Mouse (Mus musculus): ENCODE measurements around the gene Ocel1.
A peak's percentile ranks its signal among the peaks of the same experiment; 100 is the strongest.

Ocel1 gene

DNA sequence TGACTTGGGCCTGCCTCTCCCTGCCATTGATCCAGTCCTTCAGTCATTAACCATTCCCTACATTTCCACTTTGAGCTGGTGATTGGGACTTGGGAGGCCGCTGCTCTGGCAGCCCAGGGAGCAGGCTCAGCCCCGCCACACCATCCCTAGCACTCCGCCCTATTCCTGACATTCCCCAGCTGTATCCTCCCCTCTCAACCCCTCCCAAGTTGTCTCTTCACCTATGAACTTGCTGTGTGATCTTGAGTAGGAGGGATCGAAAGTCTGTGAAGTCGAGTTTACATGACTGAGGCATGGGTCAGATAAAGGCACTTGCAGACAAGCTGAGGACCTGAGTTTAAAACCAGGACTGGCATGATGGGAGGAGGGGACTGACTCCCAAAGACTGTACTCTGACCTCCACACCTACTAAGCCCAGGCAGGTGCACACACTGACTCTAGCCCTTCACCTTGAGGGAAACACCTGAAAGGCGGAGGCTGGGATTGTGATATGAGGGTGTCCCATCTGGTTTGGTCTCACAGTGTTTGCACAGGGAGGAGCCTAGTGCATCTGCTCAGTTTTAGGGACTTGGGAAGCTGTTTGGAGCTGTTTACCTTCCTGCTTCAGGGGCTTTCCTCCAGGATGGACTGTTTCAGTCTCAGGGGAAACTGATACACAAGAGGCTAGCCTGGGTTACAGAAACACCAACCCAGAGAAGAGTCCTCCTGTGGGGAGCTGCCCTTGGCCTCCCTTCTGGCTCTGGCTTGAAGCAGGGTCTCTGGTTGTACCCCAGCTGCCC is 32.2 kb downstream of the Ocel1 start:
- no peak for DNase-seq (ENCODE audit: low spot score in 2 of 2)

GRCm38 (mm10) chr8:71404011-71404410 is 32.9 kb downstream of the Ocel1 start:
- DNase-seq (ENCODE audit: low spot score in 2 of 2): no peak

DNA sequence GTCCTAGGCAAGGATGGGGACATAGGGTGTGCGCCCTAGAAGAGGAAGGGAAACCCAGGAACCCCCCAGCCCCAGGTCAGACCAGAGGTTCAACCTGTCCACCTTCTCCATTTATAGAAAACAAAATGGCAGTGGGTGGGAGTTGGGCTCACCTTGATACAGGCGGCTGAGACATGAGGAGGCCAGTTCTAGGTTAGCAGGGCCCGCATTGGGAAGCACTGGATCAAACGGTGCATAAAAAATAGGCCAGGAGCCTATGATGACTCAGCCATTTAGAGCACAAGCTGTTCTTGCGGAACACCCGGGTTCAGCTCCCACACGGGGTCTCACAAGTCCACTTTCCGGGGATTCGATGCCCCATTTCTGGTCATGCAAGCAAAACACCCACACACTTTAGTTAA is 33.9 kb downstream of the Ocel1 start:
- no peak for DNase-seq (ENCODE audit: low spot score in 2 of 2)

- peak; percentile 93 to 98 for DNase-seq (ENCODE audit: low spot score in 2 of 2)
Measured at GRCm38 (mm10) chr8:71405401-71406098, 34.5 kb downstream of the Ocel1 start, which contains the start of gene Ankle1. Gene Ankle1 (plus strand): TSS chr8:71406010.

GRCm38 (mm10) chr8:71406099-71407015 is 35.3 kb downstream of the Ocel1 start:
- DNase-seq (ENCODE audit: low spot score in 2 of 2): peak in 1 of 2 experiments; percentile 67

DNA sequence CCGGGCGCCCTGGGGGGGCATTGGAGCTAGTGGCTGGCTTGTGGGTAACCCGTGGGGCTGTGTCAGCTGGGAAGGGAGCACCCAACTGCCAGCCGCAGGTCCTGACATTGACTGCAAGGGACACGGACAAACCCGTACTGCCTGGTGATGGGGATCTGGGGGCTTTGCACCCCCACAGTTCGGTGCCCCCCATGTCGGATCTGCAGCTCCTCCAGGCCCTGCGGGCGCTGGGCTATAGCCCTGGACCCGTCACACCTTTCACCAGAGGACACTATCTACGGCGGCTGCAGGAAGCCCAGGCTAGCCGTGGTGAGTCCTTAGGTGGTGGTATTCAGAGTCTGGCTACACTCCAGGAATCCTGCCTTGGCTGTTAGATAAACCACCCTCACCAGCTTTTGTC is 36.3 kb downstream of the Ocel1 start:
- DNase-seq (ENCODE audit: low spot score in 2 of 2): no peak

DNA sequence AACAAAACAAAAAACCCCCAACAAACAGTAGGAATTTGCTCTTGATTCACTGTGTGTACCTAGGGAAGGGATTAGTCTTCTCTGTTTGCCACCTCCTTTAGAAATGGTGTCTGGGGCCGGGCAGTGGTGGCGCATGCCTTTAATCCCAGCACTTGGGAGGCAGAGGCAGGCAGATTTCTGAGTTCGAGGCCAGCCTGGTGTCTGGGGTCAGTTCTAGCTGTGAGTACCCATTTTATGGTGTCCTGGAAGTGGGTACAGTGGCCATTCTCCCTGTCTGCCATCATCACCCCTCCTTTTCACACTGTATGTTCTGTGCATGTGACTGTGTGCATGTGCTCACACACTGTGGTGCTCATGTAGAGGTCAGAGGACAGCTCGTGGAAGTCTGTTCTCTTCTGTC is 37.1 kb downstream of the Ocel1 start:
- no peak for DNase-seq (ENCODE audit: low spot score in 2 of 2)

- no peak for DNase-seq (ENCODE audit: low spot score in 2 of 2)
Measured at GRCm38 (mm10) chr8:71411535-71412273, 40.6 kb downstream of the Ocel1 start.

DNA sequence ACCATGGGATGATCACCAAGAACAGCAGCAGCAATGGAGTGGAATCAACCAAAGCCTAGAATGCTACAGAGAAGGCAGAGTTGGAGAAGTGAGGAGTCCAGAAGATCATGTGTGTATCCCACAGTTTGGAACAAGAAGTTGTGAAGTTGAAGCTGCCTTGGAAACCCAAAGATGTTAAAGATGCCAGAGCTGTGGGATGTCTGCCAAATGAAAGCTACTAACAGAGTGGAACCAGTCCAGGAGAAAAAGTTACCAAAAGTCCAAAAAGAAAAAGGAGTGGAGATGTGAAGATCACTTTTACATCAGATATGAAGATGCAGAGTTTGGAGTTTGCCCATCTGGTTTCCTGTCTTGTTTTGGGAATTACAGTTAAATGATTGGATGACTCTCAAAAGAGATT is 51.0 kb downstream of the Ocel1 start:
- DNase-seq (ENCODE audit: low spot score in 2 of 2): no peak
